Mouse (Mus musculus): ENCODE results near the gene Numbl. TPM values are rescaled to one million over a fixed set of nuclear protein-coding genes. Genes with fewer than 3 reads are reported as not detected.

Gene Numbl
- polyA plus RNA-seq, 1 experiment from 2014 or later, result 9.1 TPM

- H3K9ac ChIP-seq (ENCODE audit: low read depth, low read length), result no peak overlapping the region
- WGBS, result 86% methylated on average over 11 of the region's 11 CpGs
- H3K27ac ChIP-seq (ENCODE audit: low read depth, low read length), result no peak overlapping the region
- H3K36me3 ChIP-seq (ENCODE audit: control insufficient read depth, insufficient read depth, low read length), result no peaks in the 10 kb centered on the region
- peaks cover 33% of the 10 kb centered on the region for H3K27me3 ChIP-seq (ENCODE audit: control insufficient read depth, insufficient read depth, low read length)
- no peaks in the 10 kb centered on the region for H3K9me3 ChIP-seq (ENCODE audit: control insufficient read depth, low read length)
- ATAC-seq (ENCODE audit: low FRiP score, low TSS enrichment), result no peak
- H3K4me3 ChIP-seq (ENCODE audit: low read length), result no peak overlapping the region
- H3K4me2 ChIP-seq (replicated peaks; ENCODE audit: low read depth, low read length), result no peak overlapping the region
- peaks cover 37% of the 10 kb centered on the region for H3K4me1 ChIP-seq (ENCODE audit: control insufficient read depth, insufficient read depth, low read length)
Measured at GRCm38 (mm10) chr7:27328161-27328560, 69.9 kb downstream of the Numbl start.

GRCm38 (mm10) chr7:27328648-27329047 lies 70.4 kb downstream of the Numbl start:
- H3K27me3 ChIP-seq (ENCODE audit: control insufficient read depth, insufficient read depth, low read length), result peaks cover 38% of the 10 kb centered on the region
- no peaks in the 10 kb centered on the region for H3K9me3 ChIP-seq (ENCODE audit: control insufficient read depth, low read length)
- no peak overlapping the region for H3K9ac ChIP-seq (ENCODE audit: low read depth, low read length)
- H3K4me3 ChIP-seq (ENCODE audit: low read length), result no peak overlapping the region
- 37% methylated on average over 16 of the region's 16 CpGs for WGBS
- no peaks in the 10 kb centered on the region for H3K36me3 ChIP-seq (ENCODE audit: control insufficient read depth, insufficient read depth, low read length)
- no peak overlapping the region for H3K4me2 ChIP-seq (replicated peaks; ENCODE audit: low read depth, low read length)
- no peak for ATAC-seq (ENCODE audit: low FRiP score, low TSS enrichment)
- H3K27ac ChIP-seq (ENCODE audit: low read depth, low read length), result no peak overlapping the region
- H3K4me1 ChIP-seq (ENCODE audit: control insufficient read depth, insufficient read depth, low read length), result peaks cover 40% of the 10 kb centered on the region

- H3K4me2 ChIP-seq (replicated peaks; ENCODE audit: low read depth, low read length), result peak overlapping the region; percentile 40
- H3K36me3 ChIP-seq (ENCODE audit: control insufficient read depth, insufficient read depth, low read length), result no peaks in the 10 kb centered on the region
- H3K4me3 ChIP-seq (ENCODE audit: low read length), result peak overlapping the region; percentile 15; the same call in 1 of the 2 replicates
- WGBS, result 4% methylated on average over 45 of the region's 45 CpGs
- ATAC-seq (ENCODE audit: low FRiP score, low TSS enrichment), result peak; percentile 32
- peaks cover 45% of the 10 kb centered on the region for H3K27me3 ChIP-seq (ENCODE audit: control insufficient read depth, insufficient read depth, low read length)
- H3K9ac ChIP-seq (ENCODE audit: low read depth, low read length), result no peak overlapping the region; the same call in 1 of the 2 replicates
- no peaks in the 10 kb centered on the region for H3K9me3 ChIP-seq (ENCODE audit: control insufficient read depth, low read length)
- peaks cover 46% of the 10 kb centered on the region for H3K4me1 ChIP-seq (ENCODE audit: control insufficient read depth, insufficient read depth, low read length)
- no peak overlapping the region for H3K27ac ChIP-seq (ENCODE audit: low read depth, low read length)
Measured at GRCm38 (mm10) chr7:27329326-27329947, 71.2 kb downstream of the Numbl start.

- no peak for ATAC-seq (ENCODE audit: low FRiP score, low TSS enrichment)
- H3K27me3 ChIP-seq (ENCODE audit: control insufficient read depth, insufficient read depth, low read length), result peaks cover 51% of the 10 kb centered on the region
- no peak overlapping the region for H3K27ac ChIP-seq (ENCODE audit: low read depth, low read length)
- H3K4me2 ChIP-seq (replicated peaks; ENCODE audit: low read depth, low read length), result peak overlapping the region; percentile 90
- H3K4me3 ChIP-seq (ENCODE audit: low read length), result peak overlapping the region; percentile 55; the same call in 1 of the 2 replicates
- no peaks in the 10 kb centered on the region for H3K36me3 ChIP-seq (ENCODE audit: control insufficient read depth, insufficient read depth, low read length)
- H3K9me3 ChIP-seq (ENCODE audit: control insufficient read depth, low read length), result no peaks in the 10 kb centered on the region
- WGBS, result 19% methylated on average over 17 of the region's 17 CpGs
- H3K4me1 ChIP-seq (ENCODE audit: control insufficient read depth, insufficient read depth, low read length), result peaks cover 48% of the 10 kb centered on the region
- no peak overlapping the region for H3K9ac ChIP-seq (ENCODE audit: low read depth, low read length)
Measured at GRCm38 (mm10) chr7:27329981-27330380, 71.7 kb downstream of the Numbl start.

- under 1% methylated on average over 37 of the region's 39 CpGs for WGBS
- peaks cover 44% of the 10 kb centered on the region for H3K4me1 ChIP-seq (ENCODE audit: control insufficient read depth, insufficient read depth, low read length)
Measured at GRCm38 (mm10) chr7:27330709-27331540, 72.7 kb downstream of the Numbl start.

GRCm38 (mm10) chr7:27331541-27331851 lies 73.3 kb downstream of the Numbl start:
- Histone ChIP-seq H3K4me3 (ENCODE audit: low read length) (peak overlapping the region; percentile 55), H3K9ac (ENCODE audit: low read depth, low read length) (peak overlapping the region; percentile 45; the same call in 1 of the 2 replicates), H3K9me3 (ENCODE audit: control insufficient read depth, low read length) (no peaks in the 10 kb centered on the region), H3K27me3 (ENCODE audit: control insufficient read depth, insufficient read depth, low read length) (peaks cover 63% of the 10 kb centered on the region), H3K4me2 (replicated peaks; ENCODE audit: low read depth, low read length) (peak overlapping the region; percentile 90), H3K36me3 (ENCODE audit: control insufficient read depth, insufficient read depth, low read length) (no peaks in the 10 kb centered on the region), H3K4me1 (ENCODE audit: control insufficient read depth, insufficient read depth, low read length) (peaks cover 43% of the 10 kb centered on the region), H3K27ac (ENCODE audit: low read depth, low read length) (peak overlapping the region; percentile 86)
- under 1% methylated on average over 8 of the region's 8 CpGs for WGBS
- ATAC-seq (ENCODE audit: low FRiP score, low TSS enrichment), result no peak

More at GRCm38 (mm10) chr7:27330709-27331540, 72.7 kb downstream of the Numbl start:
- H3K4me3 ChIP-seq (ENCODE audit: low read length), result peak overlapping the region; percentile 55
- H3K27ac ChIP-seq (ENCODE audit: low read depth, low read length), result peak overlapping the region; percentile 86
- ATAC-seq (ENCODE audit: low FRiP score, low TSS enrichment), result peak; percentile 38
- peak overlapping the region; percentile 90 for H3K4me2 ChIP-seq (replicated peaks; ENCODE audit: low read depth, low read length)
- H3K9me3 ChIP-seq (ENCODE audit: control insufficient read depth, low read length), result no peaks in the 10 kb centered on the region
- peaks cover 58% of the 10 kb centered on the region for H3K27me3 ChIP-seq (ENCODE audit: control insufficient read depth, insufficient read depth, low read length)
- H3K9ac ChIP-seq (ENCODE audit: low read depth, low read length), result peak overlapping the region; percentile 45
- H3K36me3 ChIP-seq (ENCODE audit: control insufficient read depth, insufficient read depth, low read length), result no peaks in the 10 kb centered on the region

Other genes starting within 250 kb of the Numbl start
- not detected in 2 replicates for gene Cyp2a12, start 229.4 kb upstream of the Numbl start, polyA plus RNA-seq (2014; fragmentation: Nextera tagmentation; extraction: Ambion mirVana)
- gene Cyp2f2, start 138.5 kb upstream of the Numbl start, polyA plus RNA-seq (2014; fragmentation: Nextera tagmentation; extraction: Ambion mirVana), result not detected in 2 replicates
- gene Cyp2t4, start 104.7 kb upstream of the Numbl start, polyA plus RNA-seq (2014; fragmentation: Nextera tagmentation; extraction: Ambion mirVana), result not detected in 2 replicates
- 33.1 and 37.8 TPM in 2 replicates for gene Egln2, start 91.6 kb upstream of the Numbl start, polyA plus RNA-seq (2014; fragmentation: Nextera tagmentation; extraction: Ambion mirVana)
- gene Rab4b, start 79.5 kb upstream of the Numbl start, polyA plus RNA-seq (2014; fragmentation: Nextera tagmentation; extraction: Ambion mirVana), result 51.5 and 60.2 TPM in 2 replicates
- gene Gm21983, start 77.3 kb upstream of the Numbl start, polyA plus RNA-seq (2014; fragmentation: Nextera tagmentation; extraction: Ambion mirVana), result not detected in 2 replicates
- 24.5 and 30.8 TPM in 2 replicates for gene Mia, start 77.3 kb upstream of the Numbl start, polyA plus RNA-seq (2014; fragmentation: Nextera tagmentation; extraction: Ambion mirVana)
- 2.9 and 4.5 TPM in 2 replicates for gene BC024978, start 62.7 kb upstream of the Numbl start, polyA plus RNA-seq (2014; fragmentation: Nextera tagmentation; extraction: Ambion mirVana)
- 322 and 327 TPM in 2 replicates for gene Snrpa, start 62.2 kb upstream of the Numbl start, polyA plus RNA-seq (2014; fragmentation: Nextera tagmentation; extraction: Ambion mirVana)
- gene Itpkc, start 29.8 kb upstream of the Numbl start, polyA plus RNA-seq (2014; fragmentation: Nextera tagmentation; extraction: Ambion mirVana), result 4.2 and 5.2 TPM in 2 replicates
- 15.9 and 17.1 TPM in 2 replicates for gene Coq8b, start 25.4 kb upstream of the Numbl start, polyA plus RNA-seq (2014; fragmentation: Nextera tagmentation; extraction: Ambion mirVana)
- gene Ltbp4, start 79.3 kb downstream of the Numbl start, polyA plus RNA-seq (2014; fragmentation: Nextera tagmentation; extraction: Ambion mirVana), result 23.4 and 26.0 TPM in 2 replicates
- 38.4 and 41.0 TPM in 2 replicates for gene Shkbp1, start 97.6 kb downstream of the Numbl start, polyA plus RNA-seq (2014; fragmentation: Nextera tagmentation; extraction: Ambion mirVana)
- gene Gm20479, start 99.0 kb downstream of the Numbl start, polyA plus RNA-seq (2014; fragmentation: Nextera tagmentation; extraction: Ambion mirVana), result 1.9 TPM in 1 of 2 replicates, not detected in the other
- 0.39 and 0.54 TPM in 2 replicates for gene Sptbn4, start 189.3 kb downstream of the Numbl start, polyA plus RNA-seq (2014; fragmentation: Nextera tagmentation; extraction: Ambion mirVana)
- 40.6 and 41.2 TPM in 2 replicates for gene Blvrb, start 189.5 kb downstream of the Numbl start, polyA plus RNA-seq (2014; fragmentation: Nextera tagmentation; extraction: Ambion mirVana)
- 25.1 TPM in 2 replicates for gene Sertad3, start 215.3 kb downstream of the Numbl start, polyA plus RNA-seq (2014; fragmentation: Nextera tagmentation; extraction: Ambion mirVana)
- 35.6 and 43.1 TPM in 2 replicates for gene Sertad1, start 228.5 kb downstream of the Numbl start, polyA plus RNA-seq (2014; fragmentation: Nextera tagmentation; extraction: Ambion mirVana)
- 1.2 and 1.6 TPM in 2 replicates for gene Prx, start 240.9 kb downstream of the Numbl start, polyA plus RNA-seq (2014; fragmentation: Nextera tagmentation; extraction: Ambion mirVana)

Data from kidney, embryonic 14.5 days (tissue).